Mouse (Mus musculus): ENCODE results near the gene Alpi. TPM values are rescaled to one million over a fixed set of nuclear protein-coding genes. Genes with fewer than 3 reads are reported as not detected.

Gene Alpi
- polyA plus RNA-seq (2014; fragmentation: Nextera tagmentation; extraction: Ambion mirVana) = not detected in 2 replicates

DNA sequence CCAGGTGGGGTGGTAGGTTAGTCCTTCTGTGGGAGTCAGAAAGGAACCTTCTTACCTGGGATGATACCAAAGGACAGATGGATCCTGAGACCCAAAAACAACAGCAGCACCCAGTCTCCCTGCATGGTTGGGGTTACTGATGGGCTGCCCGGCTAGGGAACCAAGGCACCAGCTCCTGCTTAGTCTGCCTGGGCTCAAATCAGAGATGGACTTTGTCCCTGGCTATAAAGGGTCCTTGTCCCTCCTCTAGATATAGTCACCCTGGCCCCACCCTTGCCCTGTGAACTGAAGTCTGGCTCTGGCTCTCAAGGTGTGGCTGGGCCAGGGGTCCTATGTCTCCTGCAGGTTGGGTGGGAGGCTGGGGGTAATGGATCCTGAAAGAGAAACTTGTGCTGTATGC is at the start of gene Alpi:
TSS of gene Alpi (minus strand) at position 196 of the 400 bp plus-strand sequence.
- no peak within 1 kb of the TSS for H3K9ac ChIP-seq (ENCODE audit: low read length)
- 0 out of 2 replicates have a peak, but pooled peaks cover 4% of the 10 kb centered on the region for H3K27me3 ChIP-seq (ENCODE audit: control insufficient read depth, insufficient read depth, low read length)
- 87% methylated on average over 1 of the region's 1 CpGs for WGBS
- no peak within 1 kb of the TSS for H3K4me3 ChIP-seq (ENCODE audit: control insufficient read depth in 1 of 2, insufficient read depth in 1 of 2, low read depth in 1 of 2, low read length in 2 of 2)
- no peaks in the 10 kb centered on the region for H3K9me3 ChIP-seq (ENCODE audit: control insufficient read depth, low read length)
- ATAC-seq (ENCODE audit: insufficient number of reproducible peaks, insufficient read depth, low FRiP score, low read depth) = no peak
- no peak within 1 kb of the TSS for H3K27ac ChIP-seq (replicated peaks in 1 of 2; ENCODE audit: control insufficient read depth in 1 of 2, insufficient read depth in 1 of 2, low read depth in 2 of 2, low read length in 2 of 2)
- H3K36me3 ChIP-seq (ENCODE audit: control insufficient read depth, insufficient read depth, low read length) = no peaks in the 10 kb centered on the region
- H3K4me2 ChIP-seq (ENCODE audit: low read length) = no peak within 1 kb of the TSS
- peaks cover 0 to 2% of the 10 kb centered on the region in 2 experiments; a peak in 1 of 4 replicates for H3K4me1 ChIP-seq (ENCODE audit: control insufficient read depth in 2 of 2, insufficient read depth in 2 of 2, low read length in 2 of 2)

DNA sequence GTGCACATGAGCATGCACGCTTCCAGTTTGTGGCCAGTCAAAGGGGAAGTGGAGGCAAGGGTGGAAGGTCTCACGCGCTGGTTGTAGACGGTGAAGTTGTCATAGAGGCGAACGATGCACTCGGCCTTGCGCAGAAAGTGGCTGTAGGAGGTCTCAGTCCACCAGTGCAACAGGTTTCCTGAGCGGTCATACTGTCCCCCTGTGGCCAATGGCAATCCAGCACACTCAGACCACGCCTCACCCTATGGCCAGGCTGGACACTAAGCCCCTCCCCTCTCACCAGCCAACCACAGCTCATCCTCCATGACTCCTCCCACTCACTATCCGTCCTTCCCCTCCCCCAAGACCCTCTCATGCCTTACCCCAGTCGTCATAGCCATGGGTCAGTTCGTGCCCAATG is 48.0 kb upstream of the Alpi start:
- no peaks in the 10 kb centered on the region for H3K36me3 ChIP-seq (ENCODE audit: control insufficient read depth, insufficient read depth, low read length)

DNA sequence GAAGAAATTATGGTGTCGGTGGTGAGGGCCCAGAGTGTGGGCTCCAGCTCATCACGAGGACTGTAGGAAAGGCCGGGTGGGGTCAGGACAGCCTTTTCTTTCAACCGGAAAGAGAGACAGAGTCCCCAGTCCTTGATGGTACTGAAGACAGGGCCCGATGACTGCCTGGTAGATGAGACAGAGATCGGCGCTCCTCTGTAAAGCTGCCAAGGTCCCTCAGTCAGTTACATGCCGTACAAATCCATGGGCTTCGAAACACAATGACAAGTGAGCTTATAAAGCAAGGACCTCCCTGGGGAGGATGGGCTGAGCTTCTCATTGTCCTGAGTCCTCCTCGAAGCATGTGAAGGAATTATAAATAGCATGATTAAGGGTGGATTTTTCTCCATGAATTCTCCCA is 41.7 kb upstream of the Alpi start:
- ATAC-seq (ENCODE audit: insufficient number of reproducible peaks, insufficient read depth, low FRiP score, low read depth) = no peak
- Histone ChIP-seq H3K9me3 (ENCODE audit: control insufficient read depth, low read length) (no peaks in the 10 kb centered on the region), H3K27me3 (ENCODE audit: control insufficient read depth, insufficient read depth, low read length) (peaks cover 21% of the 10 kb centered on the region), H3K4me1 (ENCODE audit: control insufficient read depth in 2 of 2, insufficient read depth in 2 of 2, low read length in 2 of 2) (no peaks in the 10 kb centered on the region), H3K27ac (replicated peaks in 1 of 2; ENCODE audit: control insufficient read depth in 1 of 2, insufficient read depth in 1 of 2, low read depth in 2 of 2, low read length in 2 of 2) (no peak overlapping the region), H3K36me3 (ENCODE audit: control insufficient read depth, insufficient read depth, low read length) (no peaks in the 10 kb centered on the region), H3K4me2 (ENCODE audit: low read length) (no peak overlapping the region), H3K9ac (ENCODE audit: low read length) (no peak overlapping the region), H3K4me3 (ENCODE audit: control insufficient read depth in 1 of 2, insufficient read depth in 1 of 2, low read depth in 1 of 2, low read length in 2 of 2) (no peak overlapping the region)
- WGBS = 78% methylated on average over 10 of the region's 10 CpGs

More for the DNA sequence above, 48.0 kb upstream of the Alpi start:
- H3K4me2 ChIP-seq (ENCODE audit: low read length) = no peak overlapping the region
- peaks cover 77% of the 10 kb centered on the region for H3K27me3 ChIP-seq (ENCODE audit: control insufficient read depth, insufficient read depth, low read length)
- H3K9me3 ChIP-seq (ENCODE audit: control insufficient read depth, low read length) = no peaks in the 10 kb centered on the region
- H3K27ac ChIP-seq (replicated peaks in 1 of 2; ENCODE audit: control insufficient read depth in 1 of 2, insufficient read depth in 1 of 2, low read depth in 2 of 2, low read length in 2 of 2) = no peak overlapping the region
- no peak overlapping the region for H3K4me3 ChIP-seq (ENCODE audit: control insufficient read depth in 1 of 2, insufficient read depth in 1 of 2, low read depth in 1 of 2, low read length in 2 of 2)
- no peak overlapping the region for H3K9ac ChIP-seq (ENCODE audit: low read length)
- no peak for ATAC-seq (ENCODE audit: insufficient number of reproducible peaks, insufficient read depth, low FRiP score, low read depth)
- WGBS = 34% methylated on average over 13 of the region's 13 CpGs
- 0 out of 4 replicates have a peak, but pooled peaks cover 0 to 1% of the 10 kb centered on the region in 2 experiments for H3K4me1 ChIP-seq (ENCODE audit: control insufficient read depth in 2 of 2, insufficient read depth in 2 of 2, low read length in 2 of 2)

DNA sequence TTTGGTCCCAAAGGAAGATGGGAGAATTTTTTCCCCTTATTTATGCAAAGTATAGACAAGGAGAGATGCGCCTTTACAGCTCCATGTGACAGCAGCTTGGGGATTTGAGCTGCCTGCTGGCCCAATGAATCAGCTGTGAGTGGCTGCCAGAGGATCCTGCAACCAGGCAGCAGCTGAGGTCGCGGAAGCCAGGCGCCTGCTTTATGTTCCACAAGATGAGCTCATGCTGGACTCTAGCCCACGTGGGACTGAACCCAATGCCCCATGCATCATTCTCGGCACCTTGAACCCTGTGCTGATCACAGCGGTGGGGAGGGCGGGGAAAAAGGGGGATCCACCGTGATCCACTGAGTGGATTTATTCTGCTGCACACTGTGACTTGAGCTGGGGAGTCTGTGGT is 41.0 kb upstream of the Alpi start:
- H3K27me3 ChIP-seq (ENCODE audit: control insufficient read depth, insufficient read depth, low read length) = peaks cover 16% of the 10 kb centered on the region; the same call in 1 of the 2 replicates
- H3K4me3 ChIP-seq (ENCODE audit: control insufficient read depth in 1 of 2, insufficient read depth in 1 of 2, low read depth in 1 of 2, low read length in 2 of 2) = no peak overlapping the region
- no peak overlapping the region for H3K4me2 ChIP-seq (ENCODE audit: low read length)
- H3K9ac ChIP-seq (ENCODE audit: low read length) = no peak overlapping the region
- H3K9me3 ChIP-seq (ENCODE audit: control insufficient read depth, low read length) = no peaks in the 10 kb centered on the region
- no peaks in the 10 kb centered on the region for H3K36me3 ChIP-seq (ENCODE audit: control insufficient read depth, insufficient read depth, low read length)
- H3K27ac ChIP-seq (replicated peaks in 1 of 2; ENCODE audit: control insufficient read depth in 1 of 2, insufficient read depth in 1 of 2, low read depth in 2 of 2, low read length in 2 of 2) = no peak overlapping the region
- 69% methylated on average over 9 of the region's 9 CpGs for WGBS
- H3K4me1 ChIP-seq (ENCODE audit: control insufficient read depth in 2 of 2, insufficient read depth in 2 of 2, low read length in 2 of 2) = no peaks in the 10 kb centered on the region
- ATAC-seq (ENCODE audit: insufficient number of reproducible peaks, insufficient read depth, low FRiP score, low read depth) = no peak

DNA sequence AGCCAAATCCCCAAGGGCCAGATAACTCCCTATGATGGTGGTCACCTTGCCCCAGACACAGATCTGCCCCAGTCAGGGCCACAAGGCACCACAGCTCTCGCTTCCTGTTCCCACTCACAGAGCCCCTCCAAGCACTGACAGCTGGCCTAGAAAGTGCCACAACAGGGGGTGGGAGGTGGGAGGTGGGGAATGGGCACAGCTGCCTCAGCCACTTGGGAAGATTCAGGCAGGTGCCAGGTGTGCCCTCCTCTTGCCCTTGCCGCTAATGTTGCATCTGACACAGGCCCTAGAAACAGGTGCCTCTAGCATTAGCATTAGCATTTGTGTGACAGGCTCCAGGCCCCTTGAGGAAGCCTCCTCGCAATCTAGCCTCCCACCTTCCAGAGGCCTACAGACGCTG is 40.1 kb upstream of the Alpi start:
- no peaks in the 10 kb centered on the region for H3K36me3 ChIP-seq (ENCODE audit: control insufficient read depth, insufficient read depth, low read length)
- no peak overlapping the region for H3K9ac ChIP-seq (ENCODE audit: low read length)
- no peak overlapping the region for H3K27ac ChIP-seq (replicated peaks in 1 of 2; ENCODE audit: control insufficient read depth in 1 of 2, insufficient read depth in 1 of 2, low read depth in 2 of 2, low read length in 2 of 2)
- 83% methylated on average over 4 of the region's 4 CpGs for WGBS
- H3K4me3 ChIP-seq (ENCODE audit: control insufficient read depth in 1 of 2, insufficient read depth in 1 of 2, low read depth in 1 of 2, low read length in 2 of 2) = no peak overlapping the region
- 0 out of 2 replicates have a peak, but pooled peaks cover 10% of the 10 kb centered on the region for H3K27me3 ChIP-seq (ENCODE audit: control insufficient read depth, insufficient read depth, low read length)
- no peaks in the 10 kb centered on the region for H3K9me3 ChIP-seq (ENCODE audit: control insufficient read depth, low read length)
- no peaks in the 10 kb centered on the region for H3K4me1 ChIP-seq (ENCODE audit: control insufficient read depth in 2 of 2, insufficient read depth in 2 of 2, low read length in 2 of 2)
- no peak for ATAC-seq (ENCODE audit: insufficient number of reproducible peaks, insufficient read depth, low FRiP score, low read depth)
- no peak overlapping the region for H3K4me2 ChIP-seq (ENCODE audit: low read length)

DNA sequence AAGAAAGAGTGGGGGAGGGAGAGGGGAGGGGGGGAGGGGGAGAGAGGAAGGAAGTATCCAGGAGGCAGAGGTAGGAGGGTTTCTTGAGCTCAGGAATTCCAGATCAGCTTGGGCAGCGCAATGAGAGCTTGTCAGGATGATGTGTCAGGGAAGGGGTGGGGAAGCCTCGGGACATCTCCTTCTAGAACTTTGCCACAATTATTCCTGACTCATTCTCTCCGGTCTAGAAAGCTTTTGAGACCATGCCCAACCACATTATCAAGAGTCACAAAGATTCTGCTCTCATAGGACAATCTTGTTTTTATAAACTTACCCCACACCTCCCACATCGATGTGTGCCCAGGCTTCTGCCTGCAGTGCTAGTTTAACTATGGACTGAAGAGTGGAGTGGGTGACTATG is 30.4 kb upstream of the Alpi start:
- no peak overlapping the region for H3K4me3 ChIP-seq (ENCODE audit: control insufficient read depth in 1 of 2, insufficient read depth in 1 of 2, low read depth in 1 of 2, low read length in 2 of 2)
- 69% methylated on average over 4 of the region's 4 CpGs for WGBS
- H3K4me1 ChIP-seq (ENCODE audit: control insufficient read depth in 2 of 2, insufficient read depth in 2 of 2, low read length in 2 of 2) = peaks cover 0 to 4% of the 10 kb centered on the region in 2 experiments; a peak in 1 of 4 replicates
- H3K27me3 ChIP-seq (ENCODE audit: control insufficient read depth, insufficient read depth, low read length) = peaks cover 28% of the 10 kb centered on the region
- ATAC-seq (ENCODE audit: insufficient number of reproducible peaks, insufficient read depth, low FRiP score, low read depth) = no peak
- H3K27ac ChIP-seq (replicated peaks in 1 of 2; ENCODE audit: control insufficient read depth in 1 of 2, insufficient read depth in 1 of 2, low read depth in 2 of 2, low read length in 2 of 2) = no peak overlapping the region
- no peak overlapping the region for H3K9ac ChIP-seq (ENCODE audit: low read length)
- H3K4me2 ChIP-seq (ENCODE audit: low read length) = no peak overlapping the region
- no peaks in the 10 kb centered on the region for H3K36me3 ChIP-seq (ENCODE audit: control insufficient read depth, insufficient read depth, low read length)
- no peaks in the 10 kb centered on the region for H3K9me3 ChIP-seq (ENCODE audit: control insufficient read depth, low read length)

DNA sequence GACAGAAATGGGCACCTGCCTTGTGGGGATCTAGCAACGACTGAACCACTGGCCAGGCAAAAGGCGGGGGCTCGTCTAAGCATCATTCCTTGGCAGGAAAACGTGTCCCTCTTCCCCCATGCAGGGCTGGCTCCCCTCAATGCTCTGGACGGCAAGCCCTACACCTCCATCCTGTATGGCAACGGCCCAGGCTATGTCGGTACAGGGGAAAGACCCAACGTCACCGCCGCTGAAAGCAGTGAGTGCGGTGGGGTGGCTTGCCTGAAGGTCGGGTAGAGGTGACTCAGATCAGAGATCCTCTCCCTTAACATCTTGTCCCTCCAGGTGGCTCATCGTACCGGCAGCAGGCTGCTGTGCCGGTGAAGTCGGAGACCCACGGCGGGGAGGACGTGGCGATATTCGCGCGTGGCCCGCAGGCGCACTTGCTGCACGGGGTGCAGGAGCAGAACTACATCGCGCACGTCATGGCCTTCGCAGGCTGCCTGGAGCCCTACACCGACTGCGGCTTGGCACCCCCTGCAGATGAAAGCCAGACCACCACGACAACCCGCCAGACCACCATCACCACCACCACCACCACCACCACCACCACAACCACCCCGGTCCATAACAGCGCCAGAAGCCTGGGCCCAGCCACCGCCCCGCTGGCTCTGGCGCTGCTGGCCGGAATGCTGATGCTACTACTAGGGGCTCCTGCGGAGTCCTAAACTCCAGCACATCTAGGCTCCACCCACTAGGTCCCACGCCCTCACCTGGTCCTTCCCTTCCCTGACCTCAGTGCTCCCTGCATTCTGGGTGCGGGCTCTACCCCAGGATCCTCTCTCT is 26.0 kb upstream of the Alpi start:
- peak overlapping the region; percentile 53 for H3K4me2 ChIP-seq (ENCODE audit: low read length)
- ATAC-seq (ENCODE audit: insufficient number of reproducible peaks, insufficient read depth, low FRiP score, low read depth) = no peak
- H3K4me3 ChIP-seq (ENCODE audit: control insufficient read depth in 1 of 2, insufficient read depth in 1 of 2, low read depth in 1 of 2, low read length in 2 of 2) = peak overlapping the region; percentile 20; a peak in 3 of 4 replicates

More for the DNA sequence above, 26.0 kb upstream of the Alpi start:
- Histone ChIP-seq H3K9ac (ENCODE audit: low read length) (no peak overlapping the region), H3K36me3 (ENCODE audit: control insufficient read depth, insufficient read depth, low read length) (no peaks in the 10 kb centered on the region), H3K9me3 (ENCODE audit: control insufficient read depth, low read length) (no peaks in the 10 kb centered on the region), H3K4me1 (ENCODE audit: control insufficient read depth in 2 of 2, insufficient read depth in 2 of 2, low read length in 2 of 2) (peaks cover 0 to 4% of the 10 kb centered on the region in 2 experiments; a peak in 1 of 4 replicates), H3K27me3 (ENCODE audit: control insufficient read depth, insufficient read depth, low read length) (peaks cover 45% of the 10 kb centered on the region), H3K27ac (replicated peaks in 1 of 2; ENCODE audit: control insufficient read depth in 1 of 2, insufficient read depth in 1 of 2, low read depth in 2 of 2, low read length in 2 of 2) (no peak overlapping the region)
- 7% methylated on average over 38 of the region's 43 CpGs for WGBS
